In the genomic region with DNA sequence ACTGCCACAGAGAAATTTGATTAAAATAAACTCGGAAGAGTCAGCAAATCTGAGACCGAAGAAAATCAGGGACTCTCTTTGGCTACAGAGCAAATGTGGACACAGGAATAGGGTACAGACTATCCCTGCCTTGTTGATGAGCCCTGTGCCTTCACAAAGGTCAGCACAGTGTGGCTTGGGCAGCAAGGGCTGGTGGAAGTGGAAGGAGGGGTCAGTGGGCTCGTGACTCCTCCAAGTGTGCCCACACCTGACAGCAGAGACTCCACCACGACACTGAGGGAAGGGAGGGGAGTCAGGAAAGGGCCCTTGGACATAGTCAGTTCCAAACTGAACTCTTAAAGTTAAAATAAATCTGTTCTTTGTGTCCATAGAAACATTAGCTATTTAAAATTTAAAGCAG, we compare ENCODE assay signal across 35 mouse cellular contexts. TPM values are rescaled to one million over a fixed set of nuclear protein-coding genes. Genes with fewer than 3 reads are reported as not detected.
DNase-seq lines count a peak whose midpoint lies in the region; ATAC-seq and TF ChIP-seq lines count a peak whose summit lies in the region.
"Had no signal": no experiment of that assay in that cellular context is flagged by ENCODE, and none has a peak within 500 bp of the region (broad histone marks: within the 10 kb centered on the region; RNA-seq: fewer than 3 reads in every experiment).

No protein-coding gene starts in this region.

- no peak for TF ChIP-seq CTCF in gastrocnemius, adult 2 months (IDR thresholded peaks at IDR 0.05)
- no peak for TF ChIP-seq CTCF in liver, postnatal 0 days (IDR thresholded peaks at IDR 0.05; ENCODE audit: low read depth)

- peak overlapping the region; percentile 61 for H3K27ac ChIP-seq in gastrocnemius, adult 2 months
- H3K27ac ChIP-seq in liver, postnatal 0 days (ENCODE audit: low read depth) = peak overlapping the region; percentile 31
- H3K27ac ChIP-seq in liver, embryonic 12.5 days = no peak overlapping the region
- peak overlapping the region; percentile 54 for H3K27ac ChIP-seq in forebrain, embryonic 13.5 days
- H3K27ac ChIP-seq in forebrain, embryonic 16.5 days (ENCODE audit: low read length) = peak overlapping the region; percentile 20; the same call in 1 of the 2 replicates
- no peak overlapping the region for H3K27ac ChIP-seq in hindbrain, embryonic 16.5 days (ENCODE audit: low read depth, low read length)
- H3K27ac ChIP-seq: embryonic facial prominence, embryonic 13.5 days; limb, embryonic 10.5 days; limb, embryonic 15.5 days; macrophage had no signal

- H3K36me3 ChIP-seq in liver, postnatal 0 days (replicated peaks; ENCODE audit: insufficient read depth, low read length) = peaks cover 39% of the 10 kb centered on the region
- H3K36me3 ChIP-seq in liver, embryonic 12.5 days = peaks cover 77% of the 10 kb centered on the region
- H3K36me3 ChIP-seq in forebrain, embryonic 13.5 days (ENCODE audit: poor library complexity, severe bottlenecking) = peaks cover 13% of the 10 kb centered on the region; the same call in 1 of the 2 replicates
- peaks cover 2% of the 10 kb centered on the region; the same call in 1 of the 2 replicates for H3K36me3 ChIP-seq in forebrain, embryonic 16.5 days (ENCODE audit: control insufficient read depth, insufficient read depth)
- peaks cover 9% of the 10 kb centered on the region for H3K36me3 ChIP-seq in hindbrain, embryonic 16.5 days (ENCODE audit: control insufficient read depth, insufficient read depth, low read length)

- H3K27me3 ChIP-seq in liver, postnatal 0 days (ENCODE audit: insufficient read depth, low read length) = no peaks in the 10 kb centered on the region
- no peaks in the 10 kb centered on the region for H3K27me3 ChIP-seq in liver, embryonic 12.5 days (replicated peaks)
- peaks cover 5% of the 10 kb centered on the region for H3K27me3 ChIP-seq in forebrain, embryonic 13.5 days
- no peaks in the 10 kb centered on the region for H3K27me3 ChIP-seq in forebrain, embryonic 16.5 days (replicated peaks; ENCODE audit: control insufficient read depth, insufficient read depth, low read length)
- no peaks in the 10 kb centered on the region for H3K27me3 ChIP-seq in hindbrain, embryonic 16.5 days (replicated peaks; ENCODE audit: control insufficient read depth, insufficient read depth, low read length)
- H3K27me3 ChIP-seq: embryonic facial prominence, embryonic 13.5 days; heart, embryonic 12.5 days; limb, embryonic 15.5 days had no signal

- no peak overlapping the region for H3K4me2 ChIP-seq in liver, postnatal 0 days (ENCODE audit: low read depth, low read length)
- no peak overlapping the region for H3K4me2 ChIP-seq in liver, embryonic 12.5 days
- H3K4me2 ChIP-seq in forebrain, embryonic 13.5 days = no peak overlapping the region
- no peak overlapping the region for H3K4me2 ChIP-seq in forebrain, embryonic 16.5 days (ENCODE audit: low read length)
- no peak overlapping the region for H3K4me2 ChIP-seq in hindbrain, embryonic 16.5 days (ENCODE audit: low read length)
- H3K4me2 ChIP-seq: embryonic facial prominence, embryonic 13.5 days; heart, embryonic 12.5 days; hindbrain, embryonic 13.5 days; limb, embryonic 15.5 days had no signal

- no peak overlapping the region for H3K4me3 ChIP-seq in gastrocnemius, adult 2 months
- no peak overlapping the region for H3K4me3 ChIP-seq in liver, postnatal 0 days (ENCODE audit: low read depth, low read length)
- no peak overlapping the region for H3K4me3 ChIP-seq in liver, embryonic 12.5 days
- no peak overlapping the region for H3K4me3 ChIP-seq in forebrain, embryonic 13.5 days
- H3K4me3 ChIP-seq in forebrain, embryonic 16.5 days (replicated peaks; ENCODE audit: low read length) = no peak overlapping the region
- no peak overlapping the region for H3K4me3 ChIP-seq in hindbrain, embryonic 16.5 days (ENCODE audit: low read length)
- H3K4me3 ChIP-seq: embryonic facial prominence, embryonic 13.5 days; heart, embryonic 12.5 days; hindbrain, embryonic 13.5 days; limb, embryonic 10.5 days; limb, embryonic 15.5 days had no signal

- ATAC-seq in liver, postnatal 0 days = peak; percentile 55; the same call in 1 of the 2 replicates
- no peak for ATAC-seq in liver, embryonic 12.5 days
- no peak for ATAC-seq in forebrain, embryonic 13.5 days
- ATAC-seq in forebrain, embryonic 16.5 days = no peak
- ATAC-seq in hindbrain, embryonic 16.5 days = no peak
- ATAC-seq: CD4-positive, CD25-positive, alpha-beta regulatory T cell, adult 4 months; intestine, postnatal 0 days had no signal

- intact Hi-C loops in gastrocnemius, adult 2 months (cut with DNase I) = no loop called here
- intact Hi-C loops in gastrocnemius, postnatal 14 days (cut with DNase I; ENCODE audit: low total_unique reads) = no loop called here

- TF ChIP-seq EP300 in liver, postnatal 0 days (IDR thresholded peaks at IDR 0.05; ENCODE audit: low read depth) = no peak

- peak; percentile 64 for DNase-seq in gastrocnemius, adult 2 months
- DNase-seq in gastrocnemius, postnatal 14 days = no peak
- DNase-seq in liver, postnatal 0 days = no peak
- DNase-seq: adrenal gland, postnatal 25 days; cerebellum, adult 11-12 months; cerebellum, adult 9-11 months; heart, adult 18-20 months; heart, postnatal 4 days; kidney, adult 9 months; kidney, postnatal 10 days; lung, adult 2 months; lung, postnatal 10 days; retina, postnatal 1 day; right cerebral cortex, postnatal 14 days; spleen, adult 18-20 months; thymus, postnatal 14 days had no signal

- 60% methylated on average over 4 of the region's 4 CpGs for WGBS in liver, postnatal 0 days (ENCODE audit: insufficient replicate concordance)
- WGBS in liver, embryonic 12.5 days (ENCODE audit: insufficient replicate concordance) = 69% methylated on average over 4 of the region's 4 CpGs
- WGBS in forebrain, embryonic 13.5 days = 47% methylated on average over 4 of the region's 4 CpGs
- WGBS in forebrain, embryonic 16.5 days = 43% methylated on average over 4 of the region's 4 CpGs
- 69% methylated on average over 4 of the region's 4 CpGs for WGBS in hindbrain, embryonic 16.5 days

- H3K9me3 ChIP-seq in liver, postnatal 0 days (ENCODE audit: low read length) = no peaks in the 10 kb centered on the region
- no peaks in the 10 kb centered on the region for H3K9me3 ChIP-seq in liver, embryonic 12.5 days (replicated peaks)
- no peaks in the 10 kb centered on the region for H3K9me3 ChIP-seq in forebrain, embryonic 13.5 days (replicated peaks)
- no peaks in the 10 kb centered on the region for H3K9me3 ChIP-seq in forebrain, embryonic 16.5 days (ENCODE audit: control insufficient read depth, low read length)
- H3K9me3 ChIP-seq in hindbrain, embryonic 16.5 days (ENCODE audit: control insufficient read depth, low read length) = no peaks in the 10 kb centered on the region
- H3K9me3 ChIP-seq: embryonic facial prominence, embryonic 13.5 days; heart, embryonic 12.5 days; hindbrain, embryonic 13.5 days; limb, embryonic 10.5 days; limb, embryonic 15.5 days had no signal

- H3K4me1 ChIP-seq in liver, postnatal 0 days (ENCODE audit: insufficient read depth) = no peaks in the 10 kb centered on the region
- H3K4me1 ChIP-seq in liver, embryonic 12.5 days = no peaks in the 10 kb centered on the region
- peaks cover 37% of the 10 kb centered on the region for H3K4me1 ChIP-seq in forebrain, embryonic 13.5 days
- H3K4me1 ChIP-seq in forebrain, embryonic 16.5 days (replicated peaks; ENCODE audit: control insufficient read depth, insufficient read depth, low read length) = peaks cover 19% of the 10 kb centered on the region
- H3K4me1 ChIP-seq in hindbrain, embryonic 16.5 days (ENCODE audit: control insufficient read depth, insufficient read depth, low read depth, low read length) = peaks cover 7% of the 10 kb centered on the region; the same call in 1 of the 2 replicates
- H3K4me1 ChIP-seq: limb, embryonic 15.5 days had no signal

- no peak overlapping the region for H3K9ac ChIP-seq in liver, postnatal 0 days (replicated peaks)
- no peak overlapping the region for H3K9ac ChIP-seq in liver, embryonic 12.5 days
- no peak overlapping the region for H3K9ac ChIP-seq in forebrain, embryonic 13.5 days
- H3K9ac ChIP-seq in forebrain, embryonic 16.5 days (replicated peaks; ENCODE audit: low read depth, low read length) = no peak overlapping the region
- no peak overlapping the region for H3K9ac ChIP-seq in hindbrain, embryonic 16.5 days (ENCODE audit: low read depth, low read length)
- H3K9ac ChIP-seq: embryonic facial prominence, embryonic 13.5 days; heart, embryonic 12.5 days; hindbrain, embryonic 13.5 days; limb, embryonic 15.5 days had no signal

RNA-seq across cellular contexts. Expression of a gene that starts 32.1 kb away (rescaled TPM):
- total RNA-seq in gastrocnemius, adult 2 months (2021) = not detected
- total RNA-seq in gastrocnemius, postnatal 14 days (2021) = not detected
- polyA plus RNA-seq in liver, postnatal 0 days (2015; fragmentation: Nextera tagmentation; extraction: Ambion mirVana) = 9.3 and 12.7 TPM in 2 replicates
- 0.14 and 0.26 TPM in 2 replicates for polyA plus RNA-seq in liver, embryonic 12.5 days (2016; fragmentation: Nextera tagmentation; extraction: Ambion mirVana)
- 4.1 and 4.3 TPM in 2 replicates for polyA plus RNA-seq in forebrain, embryonic 13.5 days (2015; fragmentation: Nextera tagmentation; extraction: Ambion mirVana)
- polyA plus RNA-seq in forebrain, embryonic 16.5 days (2015; fragmentation: Nextera tagmentation; extraction: Ambion mirVana) = 0.87 and 1.0 TPM in 2 replicates
- 1.8 and 2.3 TPM in 2 replicates for polyA plus RNA-seq in hindbrain, embryonic 16.5 days (2015; fragmentation: Nextera tagmentation; extraction: Ambion mirVana)
- total RNA-seq: adrenal gland, adult 18-20 months; common myeloid progenitor, adult 5-6 weeks; heart, adult 18-20 months; heart, postnatal 4 days; left cerebral cortex, postnatal 10 days; megakaryocyte-erythroid progenitor cell, adult 5-6 weeks; monocyte, adult 5-6 weeks had no signal
- polyA plus RNA-seq: CD4-positive, CD25-positive, alpha-beta regulatory T cell, adult 4 months; heart, postnatal 0 days; macrophage had no signal

RNA-seq across cellular contexts. Expression of a gene that starts 38.8 kb away (rescaled TPM):
- not detected for total RNA-seq in gastrocnemius, adult 2 months (2021)
- not detected for total RNA-seq in gastrocnemius, postnatal 14 days (2021)
- 5.6 and 7.4 TPM in 2 replicates for polyA plus RNA-seq in liver, postnatal 0 days (2015; fragmentation: Nextera tagmentation; extraction: Ambion mirVana)
- polyA plus RNA-seq in liver, embryonic 12.5 days (2016; fragmentation: Nextera tagmentation; extraction: Ambion mirVana) = 0.14 and 0.28 TPM in 2 replicates
- 0.09 and 0.37 TPM in 2 replicates for polyA plus RNA-seq in forebrain, embryonic 13.5 days (2015; fragmentation: Nextera tagmentation; extraction: Ambion mirVana)
- polyA plus RNA-seq in forebrain, embryonic 16.5 days (2015; fragmentation: Nextera tagmentation; extraction: Ambion mirVana) = not detected in 2 replicates
- polyA plus RNA-seq in hindbrain, embryonic 16.5 days (2015; fragmentation: Nextera tagmentation; extraction: Ambion mirVana) = 0.04 and 0.06 TPM in 2 replicates
- total RNA-seq: adrenal gland, adult 18-20 months; common myeloid progenitor, adult 5-6 weeks; heart, adult 18-20 months; heart, postnatal 4 days; left cerebral cortex, postnatal 10 days; megakaryocyte-erythroid progenitor cell, adult 5-6 weeks; monocyte, adult 5-6 weeks had no signal
- polyA plus RNA-seq: CD4-positive, CD25-positive, alpha-beta regulatory T cell, adult 4 months; heart, embryonic 12.5 days; heart, postnatal 0 days; macrophage; neural tube, embryonic 14.5 days had no signal

Comparison
In these comparisons a context has a peak if more than half of its experiments do, and no peak if none do; other contexts are left out.
1. H3K27ac ChIP-seq: peak in gastrocnemius, adult 2 months (single experiment), liver, postnatal 0 days (single experiment), forebrain, embryonic 13.5 days (single experiment) and forebrain, embryonic 16.5 days (single experiment); none in liver, embryonic 12.5 days (single experiment) and hindbrain, embryonic 16.5 days (single experiment).